Mouse (Mus musculus) granulocyte monocyte progenitor cell, adult 5-6 weeks (primary cell): ENCODE data around the gene Ppm1a. TPM values are rescaled to one million over a fixed set of nuclear protein-coding genes. Genes with fewer than 3 reads are reported as not detected.

Source experiments
- ATAC-seq: replicated peaks from 2 replicates; pipeline ENCODE4 v1.8.0; 2016; ENCODE audit warnings: mild to moderate bottlenecking, moderate TSS enrichment, inconsistent platforms; ENCODE audit not compliant: poor library complexity, severe bottlenecking
- total RNA-seq, 2 experiments: library from RNA; stranded (forward) in 1 of 2; stranded (reverse) in 1 of 2; fragments of 200-712, 200-1000 nt in 1 of 2; fragments of >200 nt in 1 of 2; fragmentation: Nextera tagmentation in 1 of 2; gene quantifications; 2 replicates each; pipeline ENCODE4 v1.2.3; 2014 to 2017

The Ppm1a gene
- 52.5 and 63.6 TPM in 2 replicates for total RNA-seq (2014; fragmentation: Nextera tagmentation)
- 104 and 111 TPM in 2 replicates for total RNA-seq (2017)

GRCm38 (mm10) chr12:72757086-72757485 is at the start of gene Ppm1a:
Gene Ppm1a, plus strand, starts transcription at chr12:72757455.
- ATAC-seq: no peak

- ATAC-seq: no peak
Observed at GRCm38 (mm10) chr12:72709981-72710380, 47.3 kb upstream of the Ppm1a start.

- ATAC-seq: no peak
Observed at GRCm38 (mm10) chr12:72714896-72715295, 42.4 kb upstream of the Ppm1a start.

- no peak for ATAC-seq
Observed at GRCm38 (mm10) chr12:72715846-72716245, 41.4 kb upstream of the Ppm1a start.

GRCm38 (mm10) chr12:72719046-72719445 is 38.2 kb upstream of the Ppm1a start:
- no peak for ATAC-seq

GRCm38 (mm10) chr12:72719452-72720087 is 37.7 kb upstream of the Ppm1a start:
- no peak for ATAC-seq

GRCm38 (mm10) chr12:72721710-72722109 is 35.5 kb upstream of the Ppm1a start:
- no peak for ATAC-seq

GRCm38 (mm10) chr12:72723965-72724364 is 33.3 kb upstream of the Ppm1a start:
- no peak for ATAC-seq

GRCm38 (mm10) chr12:72727021-72727420 is 30.2 kb upstream of the Ppm1a start:
- no peak for ATAC-seq

- peak; percentile 29; the same call in 1 of the 2 replicates for ATAC-seq
Observed at GRCm38 (mm10) chr12:72727611-72728010, 29.6 kb upstream of the Ppm1a start.

GRCm38 (mm10) chr12:72734112-72734511 is 23.1 kb upstream of the Ppm1a start:
- no peak for ATAC-seq

- no peak for ATAC-seq
Observed at GRCm38 (mm10) chr12:72741176-72741575, 16.1 kb upstream of the Ppm1a start.

GRCm38 (mm10) chr12:72744803-72745360 is 12.4 kb upstream of the Ppm1a start:
- peak; percentile 46 for ATAC-seq

- no peak for ATAC-seq
Observed at GRCm38 (mm10) chr12:72745486-72745885, 11.8 kb upstream of the Ppm1a start.

GRCm38 (mm10) chr12:72748341-72748740 is 8.9 kb upstream of the Ppm1a start:
- ATAC-seq: no peak; the same call in 1 of the 2 replicates

GRCm38 (mm10) chr12:72748841-72749240 is 8.4 kb upstream of the Ppm1a start:
- ATAC-seq: no peak

GRCm38 (mm10) chr12:72749500-72749899 is 7.8 kb upstream of the Ppm1a start:
- no peak for ATAC-seq

GRCm38 (mm10) chr12:72750016-72750415 is 7.2 kb upstream of the Ppm1a start:
- no peak for ATAC-seq

GRCm38 (mm10) chr12:72750606-72751005 is 6.6 kb upstream of the Ppm1a start:
- no peak for ATAC-seq

GRCm38 (mm10) chr12:72757596-72757995 is 341 bp downstream of the Ppm1a start:
- ATAC-seq: no peak

GRCm38 (mm10) chr12:72759956-72760355 is 2.7 kb downstream of the Ppm1a start:
- no peak for ATAC-seq
